Mouse (Mus musculus) stomach, postnatal 0 days (tissue): Measurements from ENCODE around the gene Acsl1. TPM values are rescaled to one million over a fixed set of nuclear protein-coding genes. Genes with fewer than 3 reads are reported as not detected.

Experiments
- ATAC-seq: fragments of 200-750 bp; cut with Nextera tagmentation; 2 replicates; pipeline ENCODE4 v1.8.0; 2017; ENCODE audit not compliant: low FRiP score, low TSS enrichment
- DNase-seq: peaks from one replicate; pipeline ENCODE4 v3.0.0-alpha.2; 2016; ENCODE audit warnings: low spot score
- H3K27ac ChIP-seq: fragments of 300-500 bp; sonication (generic); replicated peaks from 2 replicates; pipeline ENCODE4 v1.5.1; 2014; ENCODE audit warnings: mild to moderate bottlenecking, control low read depth
- H3K27me3 ChIP-seq: fragments of 300-500 bp; sonication (generic); 2 replicates; pipeline ENCODE4 v1.6.1; 2014; ENCODE audit warnings: low read length; ENCODE audit not compliant: control insufficient read depth, insufficient read depth
- H3K36me3 ChIP-seq: fragments of 300-500 bp; sonication (generic); 2 replicates; pipeline ENCODE4 v1.6.1; 2014; ENCODE audit warnings: low read length, mixed read lengths; ENCODE audit not compliant: control insufficient read depth, insufficient read depth
- H3K4me1 ChIP-seq: fragments of 300-500 bp; sonication (generic); replicated peaks from 2 replicates; pipeline ENCODE4 v1.6.1; 2014; ENCODE audit warnings: antibody characterized with exemption; ENCODE audit not compliant: control insufficient read depth, insufficient read depth
- H3K4me2 ChIP-seq: fragments of 300-500 bp; sonication (generic); replicated peaks from 2 replicates; pipeline ENCODE4 v1.6.1; 2014; ENCODE audit warnings: low read depth, mild to moderate bottlenecking, control low read depth, moderate library complexity
- H3K4me3 ChIP-seq: fragments of 300-500 bp; sonication (generic); 2 replicates; pipeline ENCODE4 v1.5.1; 2014; ENCODE audit warnings: low read depth, low read length, control low read depth
- H3K9ac ChIP-seq: fragments of 300-500 bp; sonication (generic); 2 replicates; pipeline ENCODE4 v1.6.1; 2014; ENCODE audit warnings: mild to moderate bottlenecking, low read length, control low read depth, mixed read lengths
- H3K9me3 ChIP-seq: fragments of 300-500 bp; sonication (generic); 2 replicates; pipeline ENCODE4 v1.6.1; 2016; ENCODE audit warnings: low read length; ENCODE audit not compliant: control insufficient read depth
- CTCF ChIP-seq: IDR thresholded peaks from 2 replicates; pipeline ENCODE4 v1.5.1; 2016; ENCODE audit warnings: antibody characterized with exemption, low read depth, mild to moderate bottlenecking, moderate library complexity
- EP300 ChIP-seq: optimal IDR thresholded peaks from 2 replicates; pipeline ENCODE3; 2016; ENCODE audit warnings: antibody characterized with exemption
- WGBS: fragments of 180-500 bp; shearing (Covaris S2); extraction: QIAGEN DNeasy Blood & Tissue Kit; methylation state at CpG from one replicate; pipeline ENCODE4 v1.1.7; 2014; 5-methylcytosine and 5-hydroxymethylcytosine counted together
- polyA plus RNA-seq: library from polyadenylated mRNA; unstranded; fragments of >200 nt; fragmentation: Nextera tagmentation; extraction: Ambion mirVana; gene quantifications from 2 replicates; pipeline ENCODE4 v1.2.1, GENCODE M21; 2015

Acsl1 gene
- polyA plus RNA-seq, 1 experiment from 2014 or later, result 47.5 TPM

DNA sequence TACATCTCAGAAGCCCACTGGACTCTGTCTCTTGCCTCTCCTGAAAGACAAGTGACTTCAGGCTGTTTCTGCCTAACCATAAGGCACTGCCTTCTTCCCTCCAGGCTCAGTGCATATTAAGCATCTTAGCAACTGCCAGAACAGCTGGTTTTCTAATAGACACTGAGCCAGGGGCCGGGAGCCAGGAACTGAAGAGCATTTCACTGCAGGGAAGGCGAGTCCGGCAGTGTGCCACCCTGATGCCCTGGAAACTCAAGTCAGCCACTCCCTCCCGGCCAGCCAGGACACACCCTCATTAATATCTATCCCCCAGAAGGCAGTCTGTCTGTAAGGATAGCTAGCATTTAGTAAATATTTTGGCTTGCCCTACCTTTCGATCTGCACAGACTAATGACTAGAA, 68.9 kb downstream of the Acsl1 start:
- Histone ChIP-seq H3K4me1 (no peaks in the 10 kb centered on the region; the same call in 1 of the 2 replicates), H3K36me3 (peaks cover 4% of the 10 kb centered on the region; the same call in 1 of the 2 replicates), H3K9ac (no peak overlapping the region), H3K27me3 (no peaks in the 10 kb centered on the region), H3K4me3 (no peak overlapping the region), H3K9me3 (no peaks in the 10 kb centered on the region), H3K27ac (no peak overlapping the region), H3K4me2 (no peak overlapping the region)
- TF ChIP-seq EP300, result no peak
- no peak for TF ChIP-seq CTCF
- ATAC-seq (0 out of 2 replicates have a peak, but pooled peaks have one; percentile 34), DNase-seq (peak; percentile 35)
- whole genome bisulfite sequencing, result 18% methylated on average over 5 of the region's 5 CpGs

DNA sequence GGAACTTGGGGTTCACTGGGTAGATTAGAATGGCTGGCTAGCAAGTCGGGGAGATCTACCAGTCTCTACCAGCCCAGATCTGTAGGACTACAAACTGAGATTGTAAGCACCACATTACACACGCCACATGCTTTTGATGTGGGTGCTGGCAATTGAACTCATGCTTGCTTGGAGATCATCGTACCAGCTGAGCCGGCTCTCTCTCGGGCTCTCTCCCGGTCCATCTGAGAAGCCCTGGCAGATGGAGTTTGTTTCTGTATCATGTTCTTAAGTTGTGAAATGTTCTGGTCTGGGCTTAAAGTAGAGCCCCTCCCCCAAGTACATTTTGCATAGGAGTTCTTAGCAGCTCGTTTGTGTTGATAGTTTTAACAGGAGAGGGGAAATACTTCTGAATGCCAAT, 72.4 kb downstream of the Acsl1 start:
- WGBS, result 59% methylated on average over 7 of the region's 7 CpGs
- TF ChIP-seq CTCF (no peak), EP300 (no peak)
- H3K4me1 ChIP-seq, result no peaks in the 10 kb centered on the region; the same call in 1 of the 2 replicates
- no peaks in the 10 kb centered on the region for H3K9me3 ChIP-seq
- H3K9ac ChIP-seq, result no peak overlapping the region
- no peak overlapping the region for H3K4me3 ChIP-seq
- H3K27ac ChIP-seq, result no peak overlapping the region
- no peaks in the 10 kb centered on the region for H3K36me3 ChIP-seq
- peak; percentile 3; the same call in 1 of the 2 replicates for ATAC-seq
- H3K27me3 ChIP-seq, result no peaks in the 10 kb centered on the region
- DNase-seq, result no peak
- H3K4me2 ChIP-seq, result no peak overlapping the region; the same call in 1 of the 2 replicates

DNA sequence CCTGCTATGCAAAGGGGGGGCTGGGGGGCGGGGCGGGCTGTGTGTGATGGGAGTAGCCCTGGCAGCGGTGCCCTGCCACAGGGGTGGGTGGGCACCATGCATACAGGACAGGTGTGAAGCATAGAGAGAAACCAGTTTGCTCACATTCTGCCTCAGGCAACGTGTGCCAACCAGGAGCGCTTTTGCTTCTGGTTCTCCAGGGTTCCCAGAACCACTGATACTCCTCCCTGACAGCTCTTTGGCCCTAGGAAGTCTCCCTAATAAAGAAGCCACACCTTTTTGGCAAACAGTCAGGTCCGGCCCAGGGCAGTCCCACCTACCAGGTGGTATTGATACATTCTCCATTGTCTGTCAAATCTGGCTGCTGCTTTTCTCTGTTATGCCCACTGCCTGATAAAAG, 72.8 kb downstream of the Acsl1 start:
- Histone ChIP-seq H3K9ac (no peak overlapping the region), H3K27me3 (no peaks in the 10 kb centered on the region), H3K9me3 (no peaks in the 10 kb centered on the region), H3K27ac (no peak overlapping the region), H3K4me1 (no peaks in the 10 kb centered on the region; the same call in 1 of the 2 replicates), H3K36me3 (no peaks in the 10 kb centered on the region), H3K4me3 (no peak overlapping the region), H3K4me2 (no peak overlapping the region; the same call in 1 of the 2 replicates)
- DNase-seq (peak; percentile 51), ATAC-seq (peak; percentile 46)
- TF ChIP-seq CTCF, result no peak
- TF ChIP-seq EP300, result no peak
- WGBS, result 41% methylated on average over 6 of the region's 6 CpGs

DNA sequence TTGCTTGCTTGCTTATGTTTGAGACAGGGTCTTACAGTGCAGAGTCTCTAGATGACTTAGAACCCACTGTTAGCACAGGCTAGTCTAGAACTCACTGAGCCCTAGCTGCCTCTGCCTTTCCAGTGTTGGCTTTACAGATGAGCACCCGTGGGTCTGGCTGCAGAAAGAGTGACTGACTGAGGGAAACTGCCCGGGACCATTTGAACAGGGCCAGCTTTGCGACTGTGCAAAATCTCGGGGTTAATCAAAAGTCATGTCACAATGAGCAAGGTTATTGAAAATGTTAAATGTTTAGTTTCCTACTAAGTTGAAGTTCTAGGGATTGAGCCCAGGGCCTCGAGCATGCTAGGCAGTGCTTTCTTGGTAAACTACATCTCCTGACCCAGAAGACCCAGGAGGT, 75.0 kb downstream of the Acsl1 start:
- Histone ChIP-seq H3K27me3 (no peaks in the 10 kb centered on the region), H3K27ac (no peak overlapping the region), H3K4me1 (no peaks in the 10 kb centered on the region; the same call in 1 of the 2 replicates), H3K9ac (no peak overlapping the region), H3K4me2 (no peak overlapping the region), H3K4me3 (no peak overlapping the region), H3K36me3 (no peaks in the 10 kb centered on the region), H3K9me3 (no peaks in the 10 kb centered on the region)
- DNase-seq (no peak), ATAC-seq (no peak)
- TF ChIP-seq EP300, result no peak
- WGBS, result 80% methylated on average over 5 of the region's 5 CpGs

DNA sequence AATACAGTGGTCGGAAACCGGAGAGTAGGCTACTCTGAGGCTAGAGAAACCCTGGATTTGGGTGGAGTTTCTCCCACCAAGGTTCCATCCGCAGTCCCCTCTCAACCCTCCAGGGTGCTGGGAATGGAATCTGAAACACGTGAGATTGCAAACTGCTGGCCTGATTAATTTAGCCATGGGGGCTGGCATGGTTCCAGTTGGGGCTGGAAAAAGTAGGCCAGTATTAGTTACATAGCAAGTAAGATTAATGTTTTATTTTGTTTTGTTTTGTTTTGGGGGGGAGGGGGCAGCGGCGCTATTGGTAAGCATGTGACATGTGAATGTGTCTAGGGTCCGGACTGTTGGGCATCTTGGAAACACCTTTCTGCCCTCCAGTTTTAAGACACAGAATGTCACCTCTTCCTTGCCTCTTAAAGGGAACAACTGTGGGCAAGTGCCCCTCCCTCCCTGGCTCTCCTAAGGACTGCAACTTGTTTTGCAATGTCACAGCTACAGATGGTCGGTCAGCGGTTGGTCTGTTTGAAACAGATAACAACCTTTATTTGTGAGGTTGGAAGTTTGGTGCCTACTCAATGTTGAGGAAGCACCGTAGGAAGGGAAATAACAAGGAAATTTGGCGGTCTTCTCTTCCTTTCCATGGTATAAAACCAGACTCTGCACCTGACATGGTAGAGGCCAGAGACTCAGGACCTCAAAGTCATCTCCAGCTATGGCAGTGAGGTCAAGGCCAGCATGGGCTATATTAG, 75.8 kb downstream of the Acsl1 start:
- H3K4me2 ChIP-seq, result no peak overlapping the region
- no peaks in the 10 kb centered on the region for H3K36me3 ChIP-seq
- no peak for TF ChIP-seq EP300
- TF ChIP-seq CTCF, result no peak
- H3K4me1 ChIP-seq, result no peaks in the 10 kb centered on the region; the same call in 1 of the 2 replicates
- H3K4me3 ChIP-seq, result no peak overlapping the region
- 69% methylated on average over 11 of the region's 11 CpGs for WGBS
- no peak overlapping the region for H3K9ac ChIP-seq
- no peaks in the 10 kb centered on the region for H3K27me3 ChIP-seq
- no peak overlapping the region for H3K27ac ChIP-seq
- no peak for ATAC-seq
- DNase-seq, result no peak
- H3K9me3 ChIP-seq, result no peaks in the 10 kb centered on the region

DNA sequence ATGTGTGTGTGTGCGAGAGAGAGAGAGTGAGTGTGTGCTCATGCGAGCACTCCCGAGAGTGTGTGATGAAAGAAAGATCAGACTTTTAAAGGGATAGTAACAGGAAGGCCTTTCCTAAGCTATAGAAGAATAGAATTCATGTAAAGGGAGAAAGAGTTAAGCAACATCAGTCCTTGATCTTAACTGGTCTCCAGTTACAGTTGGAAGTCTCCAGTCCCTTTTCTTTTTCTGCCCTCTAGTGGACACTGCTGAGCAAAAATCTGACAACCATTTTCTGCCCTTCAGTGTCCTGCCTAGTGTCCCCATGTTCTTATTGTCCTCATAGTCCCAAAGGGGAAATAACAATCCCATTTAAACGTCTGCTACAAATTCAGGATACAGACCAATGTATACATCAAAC, 76.4 kb downstream of the Acsl1 start:
- no peak overlapping the region for H3K4me3 ChIP-seq
- no peaks in the 10 kb centered on the region for H3K36me3 ChIP-seq
- no peak overlapping the region for H3K9ac ChIP-seq
- no peaks in the 10 kb centered on the region; the same call in 1 of the 2 replicates for H3K4me1 ChIP-seq
- no peaks in the 10 kb centered on the region for H3K9me3 ChIP-seq
- no peak overlapping the region for H3K27ac ChIP-seq
- DNase-seq (no peak), ATAC-seq (no peak)
- no peaks in the 10 kb centered on the region for H3K27me3 ChIP-seq
- WGBS, result 32% methylated on average over 4 of the region's 4 CpGs
- no peak overlapping the region for H3K4me2 ChIP-seq
- peak; percentile 88 for TF ChIP-seq CTCF
- TF ChIP-seq EP300, result no peak
